Mouse (Mus musculus) small intestine, adult 2 months (tissue): ENCODE measurements around the gene Itih1. TPM values are rescaled to one million over a fixed set of nuclear protein-coding genes. Genes with fewer than 3 reads are reported as not detected.
A peak's percentile ranks its signal among the peaks of the same experiment; 100 is the strongest.

Source experiments
- H3K27ac ChIP-seq: fragments of 200-500 bp; 2 replicates; pipeline ENCODE4 v1.5.1; 2012; ENCODE audit warnings: low read depth, low read length, control low read depth, inconsistent platforms; ENCODE audit not compliant: insufficient read depth
- H3K27me3 ChIP-seq: fragments of 200-500 bp; 2 replicates; pipeline ENCODE4 v1.6.1; 2012; ENCODE audit warnings: mild to moderate bottlenecking, moderate library complexity, low read length, inconsistent platforms; ENCODE audit not compliant: control insufficient read depth, insufficient read depth
- H3K36me3 ChIP-seq: fragments of 200-500 bp; 2 replicates; pipeline ENCODE4 v1.6.1; 2012; ENCODE audit warnings: mild to moderate bottlenecking, low read length, control low read depth, inconsistent platforms; ENCODE audit not compliant: control insufficient read depth, insufficient read depth
- H3K4me1 ChIP-seq: fragments of 200-500 bp; 2 replicates; pipeline ENCODE4 v1.6.1; 2012; ENCODE audit warnings: low read length, inconsistent platforms, mixed read lengths; ENCODE audit not compliant: control insufficient read depth, insufficient read depth, insufficient read length
- H3K4me3 ChIP-seq: fragments of 200-500 bp; 2 replicates; pipeline ENCODE4 v1.5.1; 2012; ENCODE audit warnings: low read depth, mild to moderate bottlenecking, control low read depth, inconsistent platforms, low read length, moderate library complexity
- CTCF ChIP-seq: fragments of 200-500 bp; IDR thresholded peaks from 2 replicates; pipeline ENCODE4 v1.5.1; 2012; ENCODE audit warnings: low read depth, mild to moderate bottlenecking, control low read depth, inconsistent platforms, low read length, moderate library complexity, mixed read lengths; ENCODE audit not compliant: insufficient replicate concordance, insufficient read length; ENCODE audit errors: extremely low read depth
- POLR2A ChIP-seq: fragments of 200-500 bp; IDR thresholded peaks from 2 replicates; pipeline ENCODE4 v1.6.1; 2012; ENCODE audit warnings: low read depth, mild to moderate bottlenecking, control low read depth, inconsistent platforms, low read length, moderate library complexity
- WGBS: fragments of 180-500 bp; shearing (Covaris S2); methylation state at CpG from one replicate; pipeline ENCODE4 v1.1.7; 2018; 5-methylcytosine and 5-hydroxymethylcytosine counted together
- polyA plus RNA-seq: library from polyadenylated mRNA; depleted of rRNA; stranded (reverse); fragments of >200 nt; gene quantifications from 2 replicates; pipeline ENCODE4 v1.2.3, GENCODE M21; 2012; rRNA removed

Itih1 gene
- polyA plus RNA-seq, 1 experiment, result not detected

GRCm38 (mm10) chr14:30881718-30882108, 61.4 kb downstream of the Itih1 start:
- no peak for TF ChIP-seq CTCF
- no peak for TF ChIP-seq POLR2A
- H3K27ac ChIP-seq, result no peak overlapping the region
- no peaks in the 10 kb centered on the region for H3K36me3 ChIP-seq
- no peaks in the 10 kb centered on the region for H3K4me1 ChIP-seq
- no peak overlapping the region for H3K4me3 ChIP-seq
- H3K27me3 ChIP-seq, result no peaks in the 10 kb centered on the region
- WGBS, result 84% methylated on average over 3 of the region's 3 CpGs

GRCm38 (mm10) chr14:30880811-30881717, 62.0 kb downstream of the Itih1 start:
- TF ChIP-seq CTCF (peak; percentile 22; the same call in 1 of the 2 replicates), POLR2A (no peak)
- WGBS, result 73% methylated on average over 17 of the region's 17 CpGs
- no peaks in the 10 kb centered on the region for H3K4me1 ChIP-seq

GRCm38 (mm10) chr14:30880251-30880650, 62.8 kb downstream of the Itih1 start:
- no peaks in the 10 kb centered on the region for H3K27me3 ChIP-seq
- peak overlapping the region; percentile 45 for H3K4me3 ChIP-seq
- no peaks in the 10 kb centered on the region for H3K36me3 ChIP-seq
- H3K4me1 ChIP-seq, result peaks cover 5% of the 10 kb centered on the region; the same call in 1 of the 2 replicates
- WGBS, result 69% methylated on average over 8 of the region's 8 CpGs
- H3K27ac ChIP-seq, result peak overlapping the region; percentile 3; the same call in 1 of the 2 replicates
- no peak for TF ChIP-seq CTCF
- TF ChIP-seq POLR2A, result no peak

More at GRCm38 (mm10) chr14:30880811-30881717, 62.0 kb downstream of the Itih1 start:
- no peaks in the 10 kb centered on the region for H3K27me3 ChIP-seq
- peak overlapping the region; percentile 45; the same call in 1 of the 2 replicates for H3K4me3 ChIP-seq
- H3K36me3 ChIP-seq, result no peaks in the 10 kb centered on the region
- H3K27ac ChIP-seq, result peak overlapping the region; percentile 3; the same call in 1 of the 2 replicates

- TF ChIP-seq CTCF, result no peak
- no peak for TF ChIP-seq POLR2A
- peak overlapping the region; percentile 78 for H3K27ac ChIP-seq
Observed at GRCm38 (mm10) chr14:30879794-30880193, 63.3 kb downstream of the Itih1 start.

More at GRCm38 (mm10) chr14:30879794-30880193, 63.3 kb downstream of the Itih1 start:
- H3K4me3 ChIP-seq, result peak overlapping the region; percentile 45
- no peaks in the 10 kb centered on the region for H3K36me3 ChIP-seq
- 30% methylated on average over 9 of the region's 9 CpGs for WGBS
- H3K4me1 ChIP-seq, result peaks cover 5% of the 10 kb centered on the region; the same call in 1 of the 2 replicates
- no peaks in the 10 kb centered on the region for H3K27me3 ChIP-seq

Other genes starting within 250 kb of the Itih1 start
- gene Sfmbt1, start 228.4 kb downstream of the Itih1 start, polyA plus RNA-seq, result 0.28 and 0.62 TPM in 2 replicates
- gene Tmem110, start 117.7 kb downstream of the Itih1 start, polyA plus RNA-seq, result 7.1 and 11.2 TPM in 2 replicates
- gene Mustn1, start 64.1 kb downstream of the Itih1 start, polyA plus RNA-seq, result 12.9 and 22.9 TPM in 2 replicates
- gene Itih4, start 56.8 kb downstream of the Itih1 start, polyA plus RNA-seq, result 3.8 TPM in 1 of 2 replicates, not detected in the other
- gene Itih3, start 19.5 kb downstream of the Itih1 start, polyA plus RNA-seq, result 0.11 and 0.49 TPM in 2 replicates
- gene Nek4, start 8.1 kb upstream of the Itih1 start, polyA plus RNA-seq, result 0.63 and 1.3 TPM in 2 replicates
- gene Glt8d1, start 58.1 kb upstream of the Itih1 start, polyA plus RNA-seq, result 2.6 and 4.1 TPM in 2 replicates
- 39.4 and 64.5 TPM in 2 replicates for gene Spcs1, start 58.4 kb upstream of the Itih1 start, polyA plus RNA-seq
- 3.8 and 6.8 TPM in 2 replicates for gene Pbrm1, start 75.8 kb upstream of the Itih1 start, polyA plus RNA-seq
- gene Gnl3, start 75.9 kb upstream of the Itih1 start, polyA plus RNA-seq, result 3.3 and 5.5 TPM in 2 replicates
- gene Smim4, start 185.7 kb upstream of the Itih1 start, polyA plus RNA-seq, result 22.8 and 37.3 TPM in 2 replicates
- 9.0 and 13.0 TPM in 2 replicates for gene Nt5dc2, start 187.8 kb upstream of the Itih1 start, polyA plus RNA-seq
- 31.3 and 65.4 TPM in 2 replicates for gene Stab1, start 225.4 kb upstream of the Itih1 start, polyA plus RNA-seq